Mouse (Mus musculus) forebrain, postnatal 0 days (tissue): ENCODE results near the gene Bbs12. TPM values are rescaled to one million over a fixed set of nuclear protein-coding genes. Genes with fewer than 3 reads are reported as not detected.

ENCODE experiments used
- ATAC-seq: fragments of 200-750 bp; cut with Nextera tagmentation; 2 replicates; pipeline ENCODE4 v1.8.0; 2017; ENCODE audit warnings: mild to moderate bottlenecking, moderate library complexity
- DNase-seq: peaks from one replicate; pipeline ENCODE4 v3.0.0-alpha.2; 2015
- H3K27ac ChIP-seq: fragments of 300-500 bp; sonication (generic); 2 replicates; pipeline ENCODE4 v1.5.1; 2014; ENCODE audit warnings: low read depth, mild to moderate bottlenecking, antibody characterized with exemption, low read length, moderate library complexity, mixed read lengths
- H3K27me3 ChIP-seq: fragments of 300-500 bp; sonication (generic); 2 replicates; pipeline ENCODE4 v1.6.1; 2014; ENCODE audit warnings: mild to moderate bottlenecking, low read length, mixed read lengths; ENCODE audit not compliant: insufficient read depth
- H3K36me3 ChIP-seq: fragments of 300-500 bp; sonication (generic); 2 replicates; pipeline ENCODE4 v1.6.1; 2014; ENCODE audit warnings: mild to moderate bottlenecking, moderate library complexity; ENCODE audit not compliant: insufficient read depth
- H3K4me1 ChIP-seq: fragments of 300-500 bp; sonication (generic); 2 replicates; pipeline ENCODE4 v1.6.1; 2014; ENCODE audit warnings: antibody characterized with exemption; ENCODE audit not compliant: insufficient read depth
- H3K4me2 ChIP-seq: fragments of 300-500 bp; sonication (generic); 2 replicates; pipeline ENCODE4 v1.6.1; 2014; ENCODE audit warnings: low read depth, mild to moderate bottlenecking, moderate library complexity
- H3K4me3 ChIP-seq: fragments of 300-500 bp; sonication (generic); 2 replicates; pipeline ENCODE4 v1.5.1; 2014; ENCODE audit warnings: low read depth, low read length, mixed read lengths
- H3K9ac ChIP-seq: fragments of 300-500 bp; sonication (generic); 2 replicates; pipeline ENCODE4 v1.6.1; 2014; ENCODE audit warnings: mild to moderate bottlenecking
- H3K9me3 ChIP-seq: fragments of 300-500 bp; sonication (generic); 2 replicates; pipeline ENCODE4 v1.6.1; 2016; ENCODE audit warnings: low read length
- CTCF ChIP-seq: sonication (generic); IDR thresholded peaks from 2 replicates; pipeline ENCODE4 v1.5.1; 2016; ENCODE audit warnings: antibody characterized with exemption, control low read depth, low read depth
- WGBS: fragments of 180-500 bp; shearing (Covaris S2); extraction: QIAGEN DNeasy Blood & Tissue Kit; methylation state at CpG from one replicate; pipeline ENCODE4 v1.1.7; 2014; 5-methylcytosine and 5-hydroxymethylcytosine counted together
- polyA plus RNA-seq: library from polyadenylated mRNA; unstranded; fragments of >200 nt; fragmentation: Nextera tagmentation; extraction: Ambion mirVana; gene quantifications from 2 replicates; pipeline ENCODE4 v1.2.1, GENCODE M21; 2015
- total RNA-seq: library from RNA; depleted of rRNA; stranded (reverse); fragments of >200 nt; gene quantifications from 2 replicates; pipeline ENCODE4 v1.2.3, GENCODE M21; 2014

Bbs12 gene
- total and polyA plus RNA-seq, 2 experiments from 2014 or later: 3.8 to 6.4 TPM

GRCm38 (mm10) chr3:37280871-37281270 is 31.5 kb upstream of the Bbs12 start:
- 73% methylated on average over 8 of the region's 8 CpGs for WGBS
- Histone ChIP-seq H3K9ac (no peak overlapping the region), H3K4me1 (no peaks in the 10 kb centered on the region; the same call in 1 of the 2 replicates), H3K36me3 (no peaks in the 10 kb centered on the region), H3K4me2 (no peak overlapping the region), H3K27ac (no peak overlapping the region), H3K27me3 (no peaks in the 10 kb centered on the region), H3K9me3 (no peaks in the 10 kb centered on the region), H3K4me3 (no peak overlapping the region)
- ATAC-seq (no peak), DNase-seq (no peak)
- TF ChIP-seq CTCF: no peak

DNA sequence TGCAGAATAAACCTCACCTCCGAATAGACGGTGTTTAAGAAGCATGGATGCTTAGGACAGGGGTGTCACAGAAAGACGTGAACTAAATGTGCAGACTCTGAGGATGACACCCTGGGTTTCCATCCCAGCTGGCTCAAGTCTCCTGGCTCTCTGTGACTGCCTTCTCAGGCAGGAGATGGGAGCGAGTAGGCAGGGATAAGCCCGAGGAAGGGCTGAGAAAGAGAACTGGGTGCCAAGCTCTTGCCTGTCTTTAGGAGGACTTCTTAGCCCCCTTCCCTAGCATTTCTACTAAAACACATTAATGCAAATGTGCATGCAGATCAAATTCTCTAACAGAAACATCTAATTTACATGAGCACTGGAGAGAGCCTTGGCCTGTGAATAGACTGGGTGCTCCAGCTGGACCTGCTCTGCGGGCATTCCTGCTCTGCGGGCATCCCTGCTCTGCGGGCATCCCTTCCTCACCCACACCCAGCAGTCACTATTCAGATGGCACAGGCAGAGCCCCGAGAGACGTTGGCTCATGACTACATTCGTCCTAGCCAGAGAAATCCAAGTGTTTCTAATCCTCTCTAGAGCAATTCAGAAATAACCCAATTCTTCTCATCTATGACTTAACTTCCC is 29.9 kb upstream of the Bbs12 start:
- H3K27me3 ChIP-seq: no peaks in the 10 kb centered on the region
- 54% methylated on average over 11 of the region's 11 CpGs for WGBS
- H3K9ac ChIP-seq: no peak overlapping the region
- H3K4me3 ChIP-seq: no peak overlapping the region
- no peak overlapping the region for H3K27ac ChIP-seq
- ATAC-seq (peak; percentile 94), DNase-seq (peak; percentile 17)
- no peaks in the 10 kb centered on the region; the same call in 1 of the 2 replicates for H3K4me1 ChIP-seq
- no peaks in the 10 kb centered on the region for H3K36me3 ChIP-seq
- H3K9me3 ChIP-seq: no peaks in the 10 kb centered on the region
- peak overlapping the region; percentile 13; the same call in 1 of the 2 replicates for H3K4me2 ChIP-seq
- no peak for TF ChIP-seq CTCF

DNA sequence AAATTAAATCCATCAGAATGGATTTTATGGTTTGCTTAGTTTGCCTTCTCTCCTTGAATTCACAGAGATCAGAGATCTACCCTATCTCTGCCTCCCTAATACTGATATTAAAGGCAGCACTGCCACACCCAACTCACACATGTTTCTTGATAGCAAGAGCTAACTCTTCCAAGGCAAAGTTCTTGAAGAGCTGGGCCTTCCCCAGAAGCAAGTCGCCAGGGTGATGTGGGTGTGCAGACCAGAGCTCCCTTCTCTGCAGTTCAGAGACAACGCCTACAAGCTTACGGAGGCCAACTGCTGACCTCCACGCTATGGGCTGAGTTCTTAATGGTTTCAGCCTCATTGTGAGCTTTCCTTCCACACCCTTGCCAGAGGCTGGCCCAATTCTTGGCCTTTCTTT is 29.1 kb upstream of the Bbs12 start:
- no peak overlapping the region for H3K9ac ChIP-seq
- no peaks in the 10 kb centered on the region for H3K9me3 ChIP-seq
- ATAC-seq: no peak
- H3K36me3 ChIP-seq: no peaks in the 10 kb centered on the region
- TF ChIP-seq CTCF: no peak
- no peak overlapping the region for H3K27ac ChIP-seq
- DNase-seq: no peak
- H3K4me1 ChIP-seq: no peaks in the 10 kb centered on the region; the same call in 1 of the 2 replicates
- H3K4me2 ChIP-seq: no peak overlapping the region
- WGBS: 92% methylated on average over 4 of the region's 4 CpGs
- no peak overlapping the region for H3K4me3 ChIP-seq
- no peaks in the 10 kb centered on the region for H3K27me3 ChIP-seq

- Histone ChIP-seq H3K27ac (no peak overlapping the region), H3K4me1 (no peaks in the 10 kb centered on the region), H3K4me3 (no peak overlapping the region), H3K4me2 (no peak overlapping the region), H3K9ac (no peak overlapping the region), H3K27me3 (no peaks in the 10 kb centered on the region), H3K36me3 (no peaks in the 10 kb centered on the region), H3K9me3 (no peaks in the 10 kb centered on the region)
- TF ChIP-seq CTCF: no peak
- no peak for DNase-seq
- no peak for ATAC-seq
- WGBS: 91% methylated on average over 2 of the region's 2 CpGs
Observed at GRCm38 (mm10) chr3:37289237-37289636, 23.1 kb upstream of the Bbs12 start.

GRCm38 (mm10) chr3:37290881-37291541 is 21.3 kb upstream of the Bbs12 start:
- Histone ChIP-seq H3K9ac (no peak overlapping the region), H3K4me2 (no peak overlapping the region), H3K4me3 (no peak overlapping the region), H3K36me3 (no peaks in the 10 kb centered on the region), H3K4me1 (no peaks in the 10 kb centered on the region), H3K27ac (no peak overlapping the region), H3K27me3 (no peaks in the 10 kb centered on the region), H3K9me3 (no peaks in the 10 kb centered on the region)
- DNase-seq (peak; percentile 17), ATAC-seq (peak; percentile 69)
- 59% methylated on average over 7 of the region's 7 CpGs for WGBS
- TF ChIP-seq CTCF: no peak

GRCm38 (mm10) chr3:37291929-37292328 is 20.4 kb upstream of the Bbs12 start:
- H3K27ac ChIP-seq: no peak overlapping the region
- H3K9me3 ChIP-seq: no peaks in the 10 kb centered on the region
- H3K27me3 ChIP-seq: no peaks in the 10 kb centered on the region
- H3K4me3 ChIP-seq: no peak overlapping the region
- no peak for TF ChIP-seq CTCF
- no peaks in the 10 kb centered on the region for H3K4me1 ChIP-seq
- WGBS: 84% methylated on average over 2 of the region's 2 CpGs
- ATAC-seq (peak; percentile 59), DNase-seq (no peak)
- no peak overlapping the region for H3K4me2 ChIP-seq
- H3K36me3 ChIP-seq: no peaks in the 10 kb centered on the region
- no peak overlapping the region for H3K9ac ChIP-seq

DNA sequence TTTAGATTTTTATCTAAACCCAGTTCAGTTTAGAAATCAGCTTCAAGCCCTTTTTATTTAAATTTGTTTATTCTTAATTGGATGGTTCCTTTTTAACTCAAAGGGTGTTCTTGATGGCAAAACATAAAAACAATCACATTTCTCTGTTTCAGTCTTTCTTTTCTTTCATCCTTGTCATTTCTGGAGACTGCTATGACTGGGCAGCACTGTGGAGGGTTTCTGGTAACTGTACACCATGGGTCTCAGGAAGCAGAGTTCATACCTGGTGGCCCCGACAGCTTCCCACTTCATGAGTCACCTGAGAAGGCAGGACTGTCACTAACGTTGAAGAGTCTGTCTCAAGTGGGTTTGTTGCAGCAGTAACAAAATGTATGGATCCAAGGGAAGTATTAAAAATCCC is 19.7 kb upstream of the Bbs12 start:
- 72% methylated on average over 2 of the region's 2 CpGs for WGBS
- no peak for TF ChIP-seq CTCF
- ATAC-seq: no peak

More for the DNA sequence above, 19.7 kb upstream of the Bbs12 start:
- no peaks in the 10 kb centered on the region for H3K4me1 ChIP-seq
- no peak overlapping the region for H3K9ac ChIP-seq
- no peaks in the 10 kb centered on the region for H3K9me3 ChIP-seq
- no peaks in the 10 kb centered on the region for H3K36me3 ChIP-seq
- DNase-seq: no peak
- no peak overlapping the region for H3K4me3 ChIP-seq
- H3K4me2 ChIP-seq: no peak overlapping the region
- H3K27me3 ChIP-seq: no peaks in the 10 kb centered on the region
- no peak overlapping the region for H3K27ac ChIP-seq
